1 mouse cellular context compared by ENCODE assay signal in genomic region chr13:90922751-90923612, GRCm38 (mm10).
A peak's percentile ranks its signal among the peaks of the same experiment; 100 is the strongest.
TF ChIP-seq lines count a peak whose summit lies in the region.

Rps23 (plus strand) TSS chr13:90922958.

TF ChIP-seq in MEL, 35 proteins besides CTCF, POLR2A, EP300 and RAD21 (continued from another document):
- no peak for TF ChIP-seq GATA1 (IDR thresholded peaks at IDR 0.05; ENCODE audit: low read depth, low read length)
- no peak for TF ChIP-seq E2F4 (IDR thresholded peaks at IDR 0.05; ENCODE audit: borderline replicate concordance, low read depth, low read length)
- peak; percentile 85 for TF ChIP-seq KAT2A (conservative IDR thresholded peaks at IDR 0.05; ENCODE audit: low read depth, low read length)
- peak; percentile 96 for TF ChIP-seq MAZ (IDR thresholded peaks at IDR 0.05; ENCODE audit: low read depth, low read length)
- no peak; the same call in 1 of the 2 replicates for TF ChIP-seq GABPA (IDR thresholded peaks at IDR 0.05; ENCODE audit: low read depth, low read length)
